Mouse (Mus musculus) heart, postnatal 4 days (tissue): ENCODE measurements around the gene Ptprh. TPM values are rescaled to one million over a fixed set of nuclear protein-coding genes. Genes with fewer than 3 reads are reported as not detected.

Experiments
- DNase-seq: peaks from one replicate; pipeline ENCODE4 v3.0.0; 2021
- total RNA-seq, 2 experiments: library from RNA; stranded (reverse); gene quantifications; 2 replicates each; pipeline ENCODE4 v1.2.3; 2021

The Ptprh gene
- total RNA-seq, 2 experiments from 2014 or later, result not detected

DNA sequence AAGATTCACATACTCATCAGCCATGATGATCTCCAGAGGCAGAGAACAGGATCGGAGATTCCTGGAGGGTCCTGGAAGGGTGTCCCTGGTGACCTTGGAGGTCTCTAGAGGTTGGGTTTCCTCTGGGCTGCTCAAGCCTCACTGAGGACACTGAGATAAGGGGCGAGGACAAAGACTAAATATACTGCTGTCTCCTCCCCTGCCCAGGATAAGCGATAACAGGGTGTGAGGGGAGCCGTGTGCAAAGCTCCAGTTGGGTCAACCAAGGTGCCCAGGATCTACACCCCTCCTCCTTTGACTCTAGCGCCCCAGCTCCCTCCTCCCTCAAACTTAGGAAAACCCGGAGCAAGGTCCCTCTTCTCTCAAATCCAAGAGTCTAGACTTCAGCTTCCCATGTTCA, 81.5 kb downstream of the Ptprh start:
- DNase-seq, result peak; percentile 71

DNA sequence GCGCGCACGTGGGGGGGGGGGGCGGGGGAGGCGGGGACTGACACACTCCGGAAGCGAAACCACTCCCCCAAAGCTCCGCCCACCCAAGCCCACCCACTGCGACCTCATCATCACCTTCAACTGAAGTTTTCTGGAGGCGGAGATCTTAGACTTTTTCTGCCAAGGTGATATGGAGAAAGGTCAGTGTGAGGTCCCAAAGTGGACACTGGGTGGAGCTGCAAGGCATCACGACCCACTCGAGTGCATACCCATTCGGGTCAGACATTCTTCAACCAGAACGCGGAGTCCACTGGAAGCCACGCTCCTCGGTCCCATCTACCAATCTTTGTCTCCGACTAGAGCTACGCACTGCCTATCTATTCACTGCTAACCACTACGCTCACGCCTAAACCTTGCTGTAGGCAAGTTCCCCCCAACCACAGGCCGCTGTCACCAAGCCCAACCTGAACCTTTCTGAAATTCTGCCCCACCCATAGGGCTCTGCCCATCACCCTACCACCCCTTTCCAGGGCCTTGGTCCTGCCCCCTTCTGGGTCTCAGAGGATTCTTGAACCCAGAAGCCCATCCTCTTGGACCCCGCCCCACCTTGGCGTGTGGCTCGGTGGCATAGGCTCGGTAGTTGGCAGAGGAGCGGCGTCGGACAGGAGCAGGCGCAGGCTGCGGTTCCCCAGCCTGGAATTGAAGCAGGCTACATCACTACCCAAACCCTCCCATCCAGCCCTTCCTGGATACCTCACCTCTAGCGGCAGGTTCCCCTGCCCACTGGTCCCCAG, 82.4 kb downstream of the Ptprh start:
- DNase-seq, result peak; percentile 70

DNA sequence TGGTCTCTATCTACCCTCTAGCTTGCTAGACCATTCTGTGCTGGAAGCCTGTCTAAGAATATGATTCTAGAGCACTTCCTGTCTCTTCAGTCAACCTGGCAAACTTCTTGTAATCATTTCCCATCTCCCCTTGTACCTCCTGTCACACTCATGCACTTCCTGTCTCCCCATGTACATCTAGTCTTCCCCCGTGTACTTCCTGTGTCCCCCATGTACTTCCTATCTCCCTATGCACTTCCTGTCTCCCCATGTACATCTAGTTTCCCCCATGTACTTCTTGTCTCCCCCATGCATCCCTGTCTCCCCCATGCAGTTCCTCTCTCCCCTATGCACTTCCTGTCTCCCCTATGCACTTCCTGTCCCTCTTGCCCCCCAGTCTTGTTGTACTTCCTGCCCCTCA, 85.4 kb downstream of the Ptprh start:
- no peak for DNase-seq

DNA sequence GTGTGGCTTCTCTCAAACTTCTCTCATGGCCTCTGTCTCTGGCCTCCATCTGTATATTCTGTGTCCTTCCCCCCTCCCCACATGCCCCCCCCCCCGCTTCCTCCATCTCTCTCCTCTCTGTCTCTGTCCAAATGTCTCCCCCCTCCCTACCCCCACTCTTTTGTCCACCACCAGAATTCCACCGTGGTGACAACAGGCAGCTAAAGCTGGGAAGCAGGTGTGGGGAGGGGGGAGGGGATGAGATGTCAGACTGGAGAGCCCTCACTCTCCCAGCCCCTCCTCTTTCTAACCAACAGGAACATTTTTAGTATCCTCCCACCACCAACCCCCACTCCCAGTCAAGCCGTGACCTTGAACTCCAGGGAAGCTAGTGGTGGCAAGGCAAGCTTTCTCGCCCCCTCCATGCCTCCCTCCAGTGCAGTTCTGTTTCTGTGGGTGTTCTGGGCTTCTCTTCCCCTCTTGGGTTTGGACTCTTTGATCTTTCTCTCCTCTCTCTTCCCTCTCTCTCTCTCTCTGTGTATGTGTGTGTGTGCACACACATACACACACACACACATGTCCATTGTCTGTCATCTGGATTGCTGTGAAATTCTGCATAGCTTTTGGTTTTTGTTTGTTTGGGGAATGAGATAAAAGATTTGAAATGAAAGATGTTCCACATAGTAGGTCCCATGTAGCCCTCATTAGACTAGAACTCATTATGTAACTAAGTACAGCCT, 87.3 kb downstream of the Ptprh start, which contains the start of gene Tnnt1:
TSS of gene Tnnt1 (minus strand) at position 51 of the 719 bp plus-strand sequence.
- DNase-seq, result peak; percentile 76

DNA sequence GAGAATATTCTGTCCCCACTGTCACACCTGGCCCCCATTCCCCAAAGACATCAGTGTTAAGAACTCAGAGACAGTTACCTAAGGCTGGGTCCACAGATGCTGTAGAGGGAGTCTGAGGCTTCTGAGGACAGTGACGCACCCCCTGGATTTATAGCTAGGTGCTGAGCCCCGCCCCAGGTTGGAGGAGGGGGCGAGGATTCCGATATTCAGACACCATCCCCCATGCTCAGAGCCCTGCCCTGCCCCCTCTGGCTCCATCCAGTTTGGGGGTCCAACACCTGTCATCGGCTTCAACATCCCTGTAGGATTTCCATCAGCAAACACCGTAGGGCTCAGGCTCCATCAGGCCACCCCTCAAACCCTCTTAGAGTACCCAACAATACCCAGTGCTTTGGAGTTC, 88.0 kb downstream of the Ptprh start:
- DNase-seq, result peak; percentile 47

DNA sequence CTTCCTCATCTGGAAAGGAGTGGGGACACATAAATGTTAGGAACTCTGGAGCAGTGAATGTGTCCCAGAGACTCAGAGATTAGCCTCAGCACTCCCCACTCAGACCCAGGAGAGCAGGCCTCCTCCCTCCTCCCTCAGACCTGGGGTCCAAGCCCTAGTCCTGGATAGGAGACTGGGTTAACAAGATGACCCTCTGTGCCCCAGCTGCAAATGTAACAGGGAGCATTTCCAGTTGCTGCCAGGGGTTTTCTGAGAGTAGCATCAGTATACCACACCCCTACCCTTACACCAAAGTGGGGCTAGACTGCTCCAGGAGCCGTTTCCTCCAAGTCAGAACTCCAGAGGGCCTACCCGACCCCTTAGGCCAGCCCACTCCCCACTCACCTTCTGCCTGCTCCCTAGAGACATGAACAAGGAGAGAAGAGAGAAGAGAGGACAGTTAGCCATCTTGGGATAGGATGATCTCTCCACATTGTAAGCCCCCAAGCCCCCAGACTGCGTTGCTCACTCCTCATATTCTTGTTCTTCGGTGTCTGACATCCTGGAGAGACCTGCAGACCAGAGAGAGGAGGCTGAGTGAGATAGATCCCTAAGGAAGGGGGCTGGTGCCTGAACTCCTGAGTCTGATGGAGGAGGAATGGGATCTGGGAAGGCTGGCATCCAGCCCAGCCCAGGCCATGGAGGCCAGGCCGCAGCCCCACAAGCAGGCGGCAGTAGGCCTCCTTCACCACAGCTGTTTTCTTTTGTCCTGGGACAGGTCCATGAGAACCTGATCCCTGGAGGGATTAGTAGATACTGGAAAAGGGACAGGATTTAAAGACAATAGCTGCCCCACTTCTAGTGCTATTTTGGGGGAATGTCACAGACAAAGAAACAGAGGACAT, 89.8 kb downstream of the Ptprh start:
- DNase-seq, result peak; percentile 71

DNA sequence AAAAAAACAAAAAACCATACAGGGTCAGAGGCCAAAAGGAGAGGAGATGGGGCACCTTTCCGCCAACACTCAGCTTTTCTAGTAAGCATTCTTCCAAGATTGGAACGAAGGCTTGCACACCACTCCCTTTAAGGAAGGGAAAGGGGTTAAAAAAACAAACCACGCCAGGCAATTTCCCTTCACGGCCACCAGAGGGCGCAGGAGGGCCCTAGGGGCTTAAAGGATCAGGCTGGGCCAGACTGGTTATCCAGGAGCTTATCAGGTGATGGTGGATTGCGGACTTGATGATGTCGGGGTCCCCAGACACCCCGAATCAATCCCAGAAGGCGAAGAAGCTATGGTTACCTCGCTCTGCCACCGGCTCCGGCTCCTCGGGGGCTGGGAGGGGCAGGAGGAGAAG, 90.6 kb downstream of the Ptprh start:
- DNase-seq, result peak; percentile 67

DNA sequence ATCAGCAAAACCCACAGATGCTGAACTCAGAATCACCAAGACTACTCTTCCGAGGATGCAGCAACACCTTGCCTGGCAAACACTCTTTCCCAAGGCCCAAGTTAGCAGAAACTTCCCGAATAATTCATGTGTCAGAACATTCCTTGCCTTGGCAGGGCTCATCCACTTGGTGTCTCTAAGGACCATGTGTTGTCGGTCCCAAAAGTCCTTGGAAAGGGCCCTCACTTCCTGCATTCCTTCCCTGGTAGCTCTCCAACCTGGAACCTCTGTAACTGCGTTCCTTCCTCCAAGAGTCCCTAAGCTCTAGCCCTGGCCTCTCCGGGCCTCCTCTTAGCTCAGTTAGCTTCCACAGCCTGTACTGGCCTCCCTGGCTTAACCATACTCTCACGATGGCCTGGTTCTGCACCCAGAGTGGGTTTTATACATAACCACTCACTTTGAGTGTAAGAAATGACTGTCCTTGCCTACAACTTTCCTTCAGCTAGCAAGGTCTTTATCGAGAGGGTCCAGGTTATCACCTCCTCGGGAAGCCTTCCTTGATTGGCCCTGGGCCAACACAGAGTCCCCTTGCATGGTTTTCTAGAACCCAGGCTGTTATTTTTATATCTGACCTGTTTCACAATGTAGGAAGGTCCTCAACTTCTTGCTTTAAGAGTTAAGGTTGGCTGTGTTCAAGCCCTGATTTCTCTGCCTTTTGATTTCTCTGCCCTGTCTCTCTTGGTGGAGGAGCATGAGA, 92.2 kb downstream of the Ptprh start:
- no peak for DNase-seq

DNA sequence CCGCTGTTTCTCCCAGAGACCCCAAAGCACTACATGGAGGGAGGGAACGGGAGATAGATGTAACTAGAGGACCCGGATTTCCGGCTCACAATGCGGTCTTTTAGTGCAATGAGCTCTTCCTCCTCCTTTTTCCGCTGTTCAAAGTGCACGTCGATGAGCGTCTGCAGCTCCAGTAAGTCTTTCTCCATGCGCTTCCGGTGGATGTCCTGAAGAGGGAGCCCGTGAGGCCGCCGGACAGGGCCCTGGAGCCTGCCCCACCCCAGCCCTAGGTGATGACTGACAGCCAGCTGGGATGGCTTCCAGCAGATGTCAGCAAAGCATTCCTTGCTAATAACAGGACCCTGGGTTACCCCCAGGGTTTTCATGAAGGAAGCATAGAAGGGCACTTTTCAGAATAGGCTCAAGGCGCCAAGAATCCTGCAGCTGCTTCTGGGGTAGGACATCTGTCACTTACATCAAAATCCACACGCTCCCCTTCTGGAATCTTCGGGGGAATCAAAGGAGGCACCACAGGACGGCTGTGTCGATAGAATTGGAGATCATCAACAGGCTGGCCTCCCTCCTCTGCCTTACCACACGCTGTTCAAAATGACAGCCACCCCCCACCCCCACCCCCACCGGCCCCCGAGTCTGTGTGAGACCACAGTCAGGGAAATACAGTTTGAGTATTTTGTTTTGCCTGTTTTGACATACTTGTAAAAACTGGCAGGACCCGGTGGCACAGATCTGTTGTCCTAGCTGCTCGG, 93.8 kb downstream of the Ptprh start:
- peak; percentile 94 for DNase-seq

DNA sequence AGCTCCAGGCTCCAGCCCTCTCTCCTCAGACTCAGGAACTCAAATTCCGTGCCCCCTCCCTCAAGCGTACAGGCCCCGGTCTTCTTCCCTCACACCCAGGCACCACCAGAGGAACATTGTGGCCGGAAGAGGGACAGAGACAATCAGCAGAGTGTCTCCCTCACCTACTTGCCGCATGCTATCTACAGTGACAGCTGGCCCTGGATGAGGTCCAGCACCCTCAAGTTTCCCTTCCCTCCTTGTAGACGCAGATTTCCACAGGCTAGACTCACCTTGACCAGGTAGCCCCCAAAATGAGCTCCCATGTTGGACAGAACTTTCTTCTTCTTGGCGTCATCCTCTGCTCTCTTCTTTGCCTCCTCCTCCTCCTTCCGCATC, 95.1 kb downstream of the Ptprh start:
- DNase-seq, result no peak

DNA sequence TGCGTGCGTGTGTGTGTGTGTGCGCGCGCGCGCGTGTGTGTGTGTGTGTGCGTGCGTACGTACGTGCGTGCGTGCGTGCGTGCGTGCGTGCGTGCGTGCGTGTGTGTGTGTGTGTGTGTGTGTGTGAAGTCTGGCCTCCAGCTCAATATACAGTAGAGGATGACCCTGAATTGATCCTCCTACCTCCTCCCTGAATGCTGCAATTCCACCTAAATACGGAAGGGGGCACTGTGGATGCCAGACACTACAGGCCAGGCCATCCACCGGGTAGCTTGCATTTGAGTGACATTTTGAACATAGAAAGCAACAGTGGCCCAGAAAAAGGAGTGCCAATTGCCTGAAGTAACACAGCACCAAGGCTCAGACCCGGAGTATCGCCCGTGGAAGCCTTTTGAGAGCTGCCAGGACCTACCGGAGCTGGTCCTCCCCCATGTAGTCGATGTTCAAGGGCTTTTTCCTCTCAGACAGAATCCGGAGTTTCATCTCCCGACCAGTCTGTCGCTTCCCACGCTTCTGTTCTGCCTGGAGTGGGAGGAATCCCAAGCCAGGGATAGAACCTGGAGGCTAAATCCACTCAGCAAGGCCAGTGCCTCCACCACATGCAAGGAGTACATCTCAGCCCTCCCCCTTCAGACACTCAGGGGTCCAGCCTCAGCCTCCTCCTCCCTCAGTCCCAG, 95.6 kb downstream of the Ptprh start:
- DNase-seq, result no peak

DNA sequence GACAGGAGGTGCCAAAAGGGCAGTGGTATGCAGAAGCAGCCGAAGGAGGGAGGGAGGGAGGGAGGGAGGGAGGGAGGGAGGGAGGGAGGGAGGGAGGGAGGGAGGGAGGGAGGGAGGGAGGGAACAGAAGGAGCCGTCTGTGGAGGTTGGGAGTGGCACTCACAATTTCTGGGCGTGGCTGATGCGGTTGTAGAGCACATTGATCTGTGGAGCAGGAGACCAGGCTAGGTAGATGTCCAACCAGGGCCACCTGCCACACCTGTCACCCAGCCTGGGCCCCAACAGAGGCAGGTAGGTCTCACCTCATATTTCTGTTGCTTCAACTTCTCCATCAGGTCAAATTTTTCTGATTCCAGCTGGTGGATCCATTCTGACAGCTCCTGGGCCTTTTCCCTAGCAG, 96.6 kb downstream of the Ptprh start:
- no peak for DNase-seq

DNA sequence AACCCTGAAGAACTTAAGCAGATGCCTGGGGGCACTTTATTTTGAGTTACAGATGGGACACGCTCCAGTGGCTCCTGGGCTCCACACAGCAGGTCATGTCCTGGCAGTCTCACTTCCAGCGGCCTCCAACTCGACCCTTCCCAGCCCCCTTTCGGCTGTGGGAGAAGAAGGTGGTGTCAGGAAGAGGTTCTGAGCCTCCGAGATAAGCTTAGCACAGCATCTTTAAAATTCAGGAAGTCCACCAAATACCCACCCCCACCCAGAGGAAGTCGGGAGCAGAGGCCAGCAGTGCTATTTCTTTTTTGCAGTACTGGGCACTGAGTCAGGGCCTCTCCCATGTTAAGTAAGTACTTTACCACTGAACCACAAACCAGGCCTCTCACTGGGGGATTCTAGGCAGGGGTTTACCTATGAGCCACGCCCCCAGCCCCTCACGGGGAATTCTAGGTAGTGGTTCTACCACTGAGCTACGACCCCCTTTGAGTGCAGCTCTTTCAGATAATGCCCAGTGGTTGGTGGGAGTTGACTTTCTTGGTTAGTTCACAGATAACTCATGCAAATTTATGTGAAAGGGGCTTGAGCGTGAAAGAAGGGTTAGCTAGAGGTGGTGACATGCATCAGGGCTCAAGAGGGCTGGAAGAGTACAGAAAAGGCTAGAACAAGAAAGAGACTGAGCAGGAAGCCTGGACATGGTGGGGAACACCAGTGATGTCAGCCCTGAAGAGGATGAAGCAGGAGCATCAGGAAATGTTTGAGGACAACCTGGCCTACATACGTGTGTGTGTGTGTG, 99.0 kb downstream of the Ptprh start:
- DNase-seq, result no peak

DNA sequence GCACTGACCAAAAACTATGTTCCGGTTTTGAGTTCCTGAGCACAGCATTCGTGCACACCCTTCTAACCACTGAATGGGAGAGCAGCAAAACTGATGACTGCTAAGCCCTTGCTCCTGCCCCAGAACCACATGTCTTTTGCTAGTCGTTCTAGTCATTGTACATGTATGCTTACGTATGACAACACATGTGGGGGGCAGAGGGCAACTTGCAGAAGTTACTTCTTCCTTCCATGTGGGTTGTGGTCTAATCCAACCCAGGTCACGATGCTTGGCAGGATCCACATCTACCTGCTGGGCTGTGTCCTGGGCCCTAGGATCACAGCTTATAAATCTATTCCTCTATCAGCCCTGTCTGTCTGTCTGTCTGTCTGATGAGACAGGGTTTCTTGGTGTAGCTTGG, 100.0 kb downstream of the Ptprh start:
- DNase-seq, result no peak

DNA sequence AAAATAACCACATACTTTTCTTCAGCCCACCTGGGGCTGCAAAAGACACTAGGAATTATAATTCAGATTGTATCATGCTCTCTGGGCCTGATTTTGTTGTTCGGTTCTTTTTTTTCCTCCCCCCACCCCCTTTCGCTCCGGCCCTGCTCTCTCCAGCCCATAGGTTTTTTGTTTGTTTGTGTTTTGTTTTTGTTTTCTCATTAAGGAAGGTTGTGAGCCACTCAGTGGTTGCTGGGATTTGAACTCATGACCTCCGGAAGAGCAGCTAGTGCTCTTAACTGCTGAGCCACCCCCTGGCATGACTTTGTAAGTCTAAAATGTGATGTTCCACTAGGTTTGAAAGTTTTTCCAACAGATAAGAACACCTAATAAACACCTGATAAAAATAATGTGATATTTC, 100.7 kb downstream of the Ptprh start:
- no peak for DNase-seq

DNA sequence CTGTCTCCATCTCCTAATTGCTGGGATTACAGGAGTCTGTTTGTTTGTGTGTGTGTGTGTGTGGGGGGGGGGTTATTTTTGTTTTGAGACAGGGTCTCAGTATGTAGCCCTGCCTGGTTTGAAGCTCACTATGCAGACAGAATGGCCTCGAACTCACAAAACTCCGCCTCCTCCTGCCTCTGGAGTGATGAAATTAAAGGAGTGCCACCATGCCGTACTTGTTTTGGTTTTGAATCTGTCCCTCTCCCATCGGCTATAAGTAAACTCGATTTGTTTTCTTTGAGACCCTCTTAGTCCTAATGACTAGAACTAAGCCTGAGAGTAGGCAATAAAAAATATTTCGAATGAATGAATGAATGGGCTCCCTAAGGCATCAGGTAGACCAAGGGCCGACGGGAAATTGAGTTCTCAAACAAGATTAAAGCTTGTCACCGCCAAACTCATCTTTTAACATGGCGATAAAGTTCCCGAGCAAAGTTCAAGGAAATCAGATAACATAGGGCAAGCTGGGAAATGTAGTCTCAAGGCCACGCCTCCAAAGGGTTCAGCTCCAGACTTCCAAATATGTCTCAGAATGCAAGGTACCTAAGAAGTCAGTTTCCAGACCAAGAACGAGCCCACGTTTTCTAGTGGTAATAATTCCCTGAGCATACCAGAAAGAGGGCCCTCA, 101.3 kb downstream of the Ptprh start:
- DNase-seq, result no peak

DNA sequence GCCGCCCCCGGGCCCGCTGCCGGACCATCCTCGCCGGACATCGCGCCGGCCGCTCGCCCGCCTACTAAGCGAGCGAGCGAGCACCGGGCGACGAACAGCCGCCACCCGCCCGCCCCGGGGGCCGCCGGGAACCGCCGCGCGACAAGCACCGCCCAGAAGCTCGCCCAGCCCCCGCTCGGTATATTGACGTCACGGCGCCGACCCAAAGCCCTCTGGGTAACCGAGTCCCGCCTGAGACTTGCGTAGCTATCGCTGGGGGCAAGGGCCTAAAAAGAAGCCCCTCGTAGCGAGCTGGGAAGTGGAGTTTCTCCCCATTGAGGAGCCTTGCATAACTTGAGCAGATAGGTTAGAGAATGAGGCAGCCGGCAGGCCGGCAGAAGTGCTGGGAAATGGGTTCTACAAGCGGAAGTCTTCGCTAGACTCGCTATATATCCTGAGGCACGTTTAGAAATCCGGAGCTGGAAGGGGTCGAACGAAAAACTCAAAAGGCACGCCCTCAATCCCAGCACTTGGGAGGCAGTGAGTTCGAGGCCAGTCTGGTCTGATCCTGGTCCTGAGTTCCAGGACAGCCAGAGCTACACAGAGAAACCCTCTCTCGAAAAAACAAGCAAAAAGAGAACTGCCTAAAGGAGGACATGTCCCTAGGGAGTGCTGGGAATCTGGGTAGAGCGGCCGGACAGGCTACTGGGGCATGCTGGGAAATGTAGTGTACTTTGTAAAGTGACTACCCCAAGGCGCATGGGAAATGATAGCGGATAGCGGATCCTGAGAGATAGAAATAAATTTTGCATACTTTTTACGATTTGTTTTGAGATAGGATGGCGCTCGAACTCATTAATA, 102.1 kb downstream of the Ptprh start, which contains the start of gene Ppp1r12c:
TSS of gene Ppp1r12c (minus strand) at position 123 of the 840 bp plus-strand sequence.
- peak; percentile 97 for DNase-seq

DNA sequence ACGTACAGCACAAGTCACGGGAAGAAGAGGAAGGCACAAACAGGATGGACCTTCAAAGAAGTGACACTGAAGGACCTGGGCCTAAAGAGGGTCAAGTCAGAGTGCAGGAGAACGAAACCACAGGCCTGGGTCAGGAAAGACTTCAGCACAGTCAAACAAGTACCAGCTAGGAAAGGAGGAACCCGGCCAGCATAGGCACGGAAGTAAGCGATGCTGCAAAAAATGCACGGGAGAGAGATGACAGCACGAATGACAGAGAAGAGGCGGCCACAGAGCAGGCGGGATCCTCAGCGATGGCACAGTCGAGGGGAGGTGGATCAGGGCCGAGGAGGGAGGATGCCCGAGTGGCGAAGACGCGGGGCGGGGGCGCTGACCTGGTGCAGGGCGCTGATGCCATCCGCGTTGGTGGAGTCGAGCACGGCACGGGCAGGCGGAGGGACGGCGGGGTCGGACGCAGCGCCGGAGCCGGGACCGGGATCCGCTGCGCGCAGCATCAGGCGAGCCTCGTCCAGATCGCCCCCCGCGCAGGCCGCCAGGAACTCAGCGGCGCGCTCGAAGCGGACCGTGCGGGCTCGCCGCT, 102.9 kb downstream of the Ptprh start:
- DNase-seq, result peak; percentile 59
